Mouse (Mus musculus) CD4-positive, CD25-positive, alpha-beta regulatory T cell, adult 2 months (primary cell): ENCODE measurements around the gene Gm13290.
A peak's percentile ranks its signal among the peaks of the same experiment; 100 is the strongest.
"Not testable (repeated sequence)": the region's sequence is repeated elsewhere in the genome, so short reads cannot be mapped to it uniquely, and the experiment has no call there.

Experiments
- DNase-seq: peaks from one replicate; pipeline ENCODE4 v3.0.0-alpha.2; 2012; ENCODE audit warnings: low read depth, low spot score

Gene Gm13290

DNA sequence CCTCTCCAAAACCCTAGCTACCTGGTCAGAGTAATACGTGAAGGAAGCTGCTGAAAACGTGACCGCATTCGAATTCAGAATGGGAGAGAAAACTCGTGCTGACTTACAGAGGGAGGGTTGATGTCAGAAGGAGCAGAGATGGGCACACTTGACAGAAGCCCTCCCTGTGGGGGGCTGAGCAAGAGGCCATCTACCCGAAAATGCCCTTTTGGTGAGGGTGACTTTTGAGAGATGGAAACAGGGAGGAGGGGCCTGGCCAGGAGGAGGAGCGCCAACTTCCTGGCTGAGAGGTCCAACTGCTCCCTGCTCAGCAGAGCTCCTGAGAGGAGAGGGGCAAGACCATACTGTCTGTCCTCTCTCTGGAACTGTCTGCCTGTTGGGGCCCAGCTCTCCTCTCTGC is 8.2 kb downstream of the Gm13290 start, which contains the start of gene Ifnz:
TSS of gene Ifnz (plus strand) at position 301 of the 400 bp plus-strand sequence.
- DNase-seq, result not testable (repeated sequence)

DNA sequence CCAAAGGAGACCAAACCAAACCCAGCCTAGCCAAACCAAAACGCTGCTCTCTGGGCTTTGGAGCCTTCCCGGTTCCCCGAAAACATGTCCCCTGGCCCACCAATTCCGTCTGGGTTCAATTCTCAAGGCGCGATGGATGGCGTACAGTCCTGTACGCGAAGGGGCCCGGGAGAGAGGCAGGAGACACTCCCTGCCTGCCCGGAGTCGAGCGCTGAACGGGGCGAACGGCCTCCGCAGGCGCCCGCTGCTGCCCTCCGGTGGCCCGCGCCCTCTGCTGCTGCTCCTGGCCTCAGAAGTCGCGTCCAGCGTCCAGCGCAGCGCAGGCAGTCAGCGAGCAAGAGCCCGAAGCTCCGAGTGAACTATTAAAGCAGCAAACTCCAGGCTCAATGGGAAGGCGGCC is 8.7 kb downstream of the Gm13290 start:
- DNase-seq, result not testable (repeated sequence)

DNA sequence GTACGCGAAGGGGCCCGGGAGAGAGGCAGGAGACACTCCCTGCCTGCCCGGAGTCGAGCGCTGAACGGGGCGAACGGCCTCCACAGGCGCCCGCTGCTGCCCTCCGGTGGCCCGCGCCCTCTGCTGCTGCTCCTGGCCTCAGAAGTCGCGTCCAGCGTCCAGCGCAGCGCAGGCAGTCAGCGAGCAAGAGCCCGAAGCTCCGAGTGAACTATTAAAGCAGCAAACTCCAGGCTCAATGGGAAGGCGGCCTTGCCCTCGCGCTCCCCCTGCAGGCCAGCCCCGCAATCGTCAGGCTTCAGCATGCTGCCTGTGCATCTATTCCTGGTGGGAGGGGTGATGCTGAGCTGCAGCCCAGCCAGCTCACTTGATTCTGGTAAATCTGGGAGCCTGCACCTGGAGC is 11.8 kb downstream of the Gm13290 start, which contains the start of gene Gm13276:
TSS of gene Gm13276 (plus strand) at position 301 of the 400 bp plus-strand sequence.
- DNase-seq, result not testable (repeated sequence)

DNA sequence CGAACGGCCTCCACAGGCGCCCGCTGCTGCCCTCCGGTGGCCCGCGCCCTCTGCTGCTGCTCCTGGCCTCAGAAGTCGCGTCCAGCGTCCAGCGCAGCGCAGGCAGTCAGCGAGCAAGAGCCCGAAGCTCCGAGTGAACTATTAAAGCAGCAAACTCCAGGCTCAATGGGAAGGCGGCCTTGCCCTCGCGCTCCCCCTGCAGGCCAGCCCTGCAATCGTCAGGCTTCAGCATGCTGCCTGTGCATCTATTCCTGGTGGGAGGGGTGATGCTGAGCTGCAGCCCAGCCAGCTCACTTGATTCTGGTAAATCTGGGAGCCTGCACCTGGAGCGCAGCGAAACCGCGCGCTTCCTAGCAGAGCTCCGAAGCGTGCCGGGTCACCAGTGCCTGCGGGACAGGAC is 14.8 kb downstream of the Gm13290 start, which contains the start of gene Gm13277:
TSS of gene Gm13277 (plus strand) at position 231 of the 400 bp plus-strand sequence.
- not testable (repeated sequence) for DNase-seq

DNA sequence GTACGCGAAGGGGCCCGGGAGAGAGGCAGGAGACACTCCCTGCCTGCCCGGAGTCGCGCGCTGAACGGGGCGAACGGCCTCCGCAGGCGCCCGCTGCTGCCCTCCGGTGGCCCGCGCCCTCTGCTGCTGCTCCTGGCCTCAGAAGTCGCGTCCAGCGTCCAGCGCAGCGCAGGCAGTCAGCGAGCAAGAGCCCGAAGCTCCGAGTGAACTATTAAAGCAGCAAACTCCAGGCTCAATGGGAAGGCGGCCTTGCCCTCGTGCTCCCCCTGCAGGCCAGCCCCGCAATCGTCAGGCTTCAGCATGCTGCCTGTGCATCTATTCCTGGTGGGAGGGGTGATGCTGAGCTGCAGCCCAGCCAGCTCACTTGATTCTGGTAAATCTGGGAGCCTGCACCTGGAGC is 17.6 kb downstream of the Gm13290 start, which contains the start of gene Gm13278:
TSS of gene Gm13278 (plus strand) at position 301 of the 400 bp plus-strand sequence.
- DNase-seq, result not testable (repeated sequence)

DNA sequence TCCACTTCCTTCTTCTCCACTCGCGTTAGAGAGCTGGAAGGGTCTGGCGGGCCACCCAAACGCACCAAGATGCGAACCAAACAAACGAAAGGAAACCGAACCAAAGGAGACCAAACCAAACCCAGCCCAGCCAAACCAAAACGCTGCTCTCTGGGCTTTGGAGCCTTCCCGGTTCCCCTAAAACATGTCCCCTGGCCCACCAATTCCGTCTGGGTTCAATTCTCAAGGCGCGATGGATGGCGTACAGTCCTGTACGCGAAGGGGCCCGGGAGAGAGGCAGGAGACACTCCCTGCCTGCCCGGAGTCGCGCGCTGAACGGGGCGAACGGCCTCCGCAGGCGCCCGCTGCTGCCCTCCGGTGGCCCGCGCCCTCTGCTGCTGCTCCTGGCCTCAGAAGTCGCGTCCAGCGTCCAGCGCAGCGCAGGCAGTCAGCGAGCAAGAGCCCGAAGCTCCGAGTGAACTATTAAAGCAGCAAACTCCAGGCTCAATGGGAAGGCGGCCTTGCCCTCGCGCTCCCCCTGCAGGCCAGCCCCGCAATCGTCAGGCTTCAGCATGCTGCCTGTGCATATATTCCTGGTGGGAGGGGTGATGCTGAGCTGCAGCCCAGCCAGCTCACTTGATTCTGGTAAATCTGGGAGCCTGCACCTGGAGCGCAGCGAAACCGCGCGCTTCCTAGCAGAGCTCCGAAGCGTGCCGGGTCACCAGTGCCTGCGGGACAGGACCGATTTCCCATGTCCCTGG is 20.5 kb downstream of the Gm13290 start, which contains the start of gene Gm13275:
TSS of gene Gm13275 (plus strand) at position 552 of the 740 bp plus-strand sequence.
- DNase-seq, result not testable (repeated sequence)

DNA sequence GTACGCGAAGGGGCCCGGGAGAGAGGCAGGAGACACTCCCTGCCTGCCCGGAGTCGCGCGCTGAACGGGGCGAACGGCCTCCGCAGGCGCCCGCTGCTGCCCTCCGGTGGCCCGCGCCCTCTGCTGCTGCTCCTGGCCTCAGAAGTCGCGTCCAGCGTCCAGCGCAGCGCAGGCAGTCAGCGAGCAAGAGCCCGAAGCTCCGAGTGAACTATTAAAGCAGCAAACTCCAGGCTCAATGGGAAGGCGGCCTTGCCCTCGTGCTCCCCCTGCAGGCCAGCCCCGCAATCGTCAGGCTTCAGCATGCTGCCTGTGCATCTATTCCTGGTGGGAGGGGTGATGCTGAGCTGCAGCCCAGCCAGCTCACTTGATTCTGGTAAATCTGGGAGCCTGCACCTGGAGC is 23.5 kb downstream of the Gm13290 start, which contains the start of gene Gm13279:
TSS of gene Gm13279 (plus strand) at position 301 of the 400 bp plus-strand sequence.
- not testable (repeated sequence) for DNase-seq

DNA sequence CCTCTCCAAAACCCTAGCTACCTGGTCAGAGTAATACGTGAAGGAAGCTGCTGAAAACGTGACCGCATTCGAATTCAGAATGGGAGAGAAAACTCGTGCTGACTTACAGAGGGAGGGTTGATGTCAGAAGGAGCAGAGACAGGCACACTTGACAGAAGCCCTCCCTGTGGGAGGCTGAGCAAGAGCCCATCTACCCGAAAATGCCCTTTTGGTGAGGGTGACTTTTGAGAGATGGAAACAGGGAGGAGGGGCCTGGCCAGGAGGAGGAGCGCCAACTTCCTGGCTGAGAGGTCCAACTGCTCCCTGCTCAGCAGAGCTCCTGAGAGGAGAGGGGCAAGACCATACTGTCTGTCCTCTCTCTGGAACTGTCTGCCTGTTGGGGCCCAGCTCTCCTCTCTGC is 25.7 kb downstream of the Gm13290 start, which contains the start of gene Gm13285:
TSS of gene Gm13285 (plus strand) at position 301 of the 400 bp plus-strand sequence.
- not testable (repeated sequence) for DNase-seq

DNA sequence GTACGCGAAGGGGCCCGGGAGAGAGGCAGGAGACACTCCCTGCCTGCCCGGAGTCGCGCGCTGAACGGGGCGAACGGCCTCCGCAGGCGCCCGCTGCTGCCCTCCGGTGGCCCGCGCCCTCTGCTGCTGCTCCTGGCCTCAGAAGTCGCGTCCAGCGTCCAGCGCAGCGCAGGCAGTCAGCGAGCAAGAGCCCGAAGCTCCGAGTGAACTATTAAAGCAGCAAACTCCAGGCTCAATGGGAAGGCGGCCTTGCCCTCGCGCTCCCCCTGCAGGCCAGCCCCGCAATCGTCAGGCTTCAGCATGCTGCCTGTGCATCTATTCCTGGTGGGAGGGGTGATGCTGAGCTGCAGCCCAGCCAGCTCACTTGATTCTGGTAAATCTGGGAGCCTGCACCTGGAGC is 29.3 kb downstream of the Gm13290 start, which contains the start of gene Gm13287:
TSS of gene Gm13287 (plus strand) at position 301 of the 400 bp plus-strand sequence.
- DNase-seq, result not testable (repeated sequence)

DNA sequence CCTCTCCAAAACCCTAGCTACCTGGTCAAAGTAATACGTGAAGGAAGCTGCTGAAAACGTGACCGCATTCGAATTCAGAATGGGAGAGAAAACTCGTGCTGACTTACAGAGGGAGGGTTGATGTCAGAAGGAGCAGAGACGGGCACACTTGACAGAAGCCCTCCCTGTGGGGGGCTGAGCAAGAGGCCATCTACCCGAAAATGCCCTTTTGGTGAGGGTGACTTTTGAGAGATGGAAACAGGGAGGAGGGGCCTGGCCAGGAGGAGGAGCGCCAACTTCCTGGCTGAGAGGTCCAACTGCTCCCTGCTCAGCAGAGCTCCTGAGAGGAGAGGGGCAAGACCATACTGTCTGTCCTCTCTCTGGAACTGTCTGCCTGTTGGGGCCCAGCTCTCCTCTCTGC is 31.6 kb downstream of the Gm13290 start, which contains the start of gene Gm13288:
TSS of gene Gm13288 (plus strand) at position 301 of the 400 bp plus-strand sequence.
- DNase-seq, result not testable (repeated sequence)

DNA sequence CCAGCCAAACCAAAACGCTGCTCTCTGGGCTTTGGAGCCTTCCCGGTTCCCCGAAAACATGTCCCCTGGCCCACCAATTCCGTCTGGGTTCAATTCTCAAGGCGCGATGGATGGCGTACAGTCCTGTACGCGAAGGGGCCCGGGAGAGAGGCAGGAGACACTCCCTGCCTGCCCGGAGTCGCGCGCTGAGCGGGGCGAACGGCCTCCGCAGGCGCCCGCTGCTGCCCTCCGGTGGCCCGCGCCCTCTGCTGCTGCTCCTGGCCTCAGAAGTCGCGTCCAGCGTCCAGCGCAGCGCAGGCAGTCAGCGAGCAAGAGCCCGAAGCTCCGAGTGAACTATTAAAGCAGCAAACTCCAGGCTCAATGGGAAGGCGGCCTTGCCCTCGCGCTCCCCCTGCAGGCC is 32.1 kb downstream of the Gm13290 start:
- DNase-seq, result not testable (repeated sequence)

DNA sequence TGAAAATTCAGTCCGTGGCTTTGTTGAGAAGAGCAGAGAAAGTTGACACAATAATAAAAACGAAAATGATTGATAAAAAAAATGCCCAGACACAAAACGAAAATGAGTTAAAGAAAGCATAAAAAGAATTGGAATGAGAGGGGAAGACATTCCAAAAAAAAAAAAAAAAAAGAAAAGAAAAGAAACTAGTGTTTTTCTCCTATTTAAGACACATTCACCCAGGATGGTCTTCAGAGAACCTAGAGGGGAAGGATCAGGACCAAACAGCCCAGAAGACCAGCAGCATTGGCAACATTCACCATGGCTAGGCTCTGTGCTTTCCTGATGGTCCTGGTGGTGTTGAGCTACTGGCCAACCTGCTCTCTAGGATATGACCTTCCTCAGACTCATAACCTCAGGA is 42.3 kb downstream of the Gm13290 start, which contains the start of gene Ifna7:
TSS of gene Ifna7 (plus strand) at position 301 of the 400 bp plus-strand sequence.
- no peak for DNase-seq

DNA sequence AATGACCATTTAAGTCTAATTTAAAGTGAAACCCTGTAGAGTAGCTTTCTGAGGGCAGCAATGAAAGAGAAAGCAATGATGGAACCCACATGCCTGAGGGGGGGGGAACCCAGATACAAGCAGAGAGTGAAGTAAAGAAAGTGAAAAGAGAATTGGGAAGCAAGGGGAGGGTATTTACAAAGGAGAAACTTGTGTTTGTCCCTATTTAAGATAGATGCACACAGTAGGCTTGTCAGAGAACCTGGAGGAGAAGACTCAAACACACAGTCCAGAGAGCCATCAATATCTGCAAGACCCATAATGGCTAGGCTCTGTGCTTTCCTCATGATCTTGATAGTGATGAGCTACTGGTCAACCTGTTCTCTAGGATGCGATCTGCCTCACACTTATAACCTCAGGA is 46.0 kb downstream of the Gm13290 start, which contains the start of gene Ifna11:
TSS of gene Ifna11 (plus strand) at position 301 of the 400 bp plus-strand sequence.
- no peak for DNase-seq

DNA sequence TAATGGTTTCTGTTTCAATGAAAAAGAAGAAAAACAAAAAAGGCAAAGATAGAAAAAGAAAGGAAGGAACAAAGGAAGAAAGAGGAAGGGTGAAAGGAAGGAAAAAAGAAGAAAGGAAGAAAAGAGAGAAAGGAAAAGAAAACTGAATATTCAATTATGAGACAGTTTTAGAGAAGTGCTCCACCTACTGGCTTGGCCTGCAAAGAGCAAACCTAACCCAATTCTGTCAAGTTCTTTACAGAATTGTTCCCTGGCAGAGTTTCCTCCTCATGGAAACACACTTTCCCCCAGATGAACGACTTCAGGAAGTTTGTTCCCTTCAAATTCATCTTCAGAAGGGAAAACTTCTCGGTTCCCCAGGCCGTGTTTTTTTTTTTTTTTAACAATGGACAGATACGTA is 49.4 kb downstream of the Gm13290 start:
- DNase-seq, result peak; percentile 64
